Mouse (Mus musculus) ES-Bruce4 (cell line): ENCODE data around the gene Dagla.

ENCODE experiments used
- CTCF ChIP-seq: IDR thresholded peaks from one replicate; pipeline ENCODE4 v1.8.1; 2011; ENCODE audit warnings: low read depth, low read length
- EP300 ChIP-seq: IDR thresholded peaks from 2 replicates; pipeline ENCODE4 v1.6.1; 2011; ENCODE audit warnings: low read depth, low read length; ENCODE audit not compliant: insufficient read depth

GRCm38 (mm10) chr19:10306521-10307243 is 2.0 kb upstream of the Dagla start:
- no peak for TF ChIP-seq CTCF
- TF ChIP-seq EP300 = no peak
